Mouse (Mus musculus) gastrocnemius, adult 18-20 months (tissue): ENCODE results near the gene Trim11. TPM values are rescaled to one million over a fixed set of nuclear protein-coding genes. Genes with fewer than 3 reads are reported as not detected.

Source experiments
- DNase-seq: peaks from one replicate; pipeline ENCODE4 v3.0.0; 2021; ENCODE audit warnings: low spot score
- total RNA-seq, 2 experiments: library from RNA; stranded (reverse); gene quantifications; 2 replicates each; pipeline ENCODE4 v1.2.3; 2021

Gene Trim11
- total RNA-seq, 2 experiments from 2014 or later, result 5.9 to 6.5 TPM

- DNase-seq, result no peak
Observed at GRCm38 (mm10) chr11:58979183-58979582, 1.3 kb downstream of the Trim11 start.

GRCm38 (mm10) chr11:58979661-58980060, 1.8 kb downstream of the Trim11 start:
- peak; percentile 43 for DNase-seq

GRCm38 (mm10) chr11:58980381-58980990, 2.6 kb downstream of the Trim11 start:
- DNase-seq, result no peak

- peak; percentile 84 for DNase-seq
Observed at GRCm38 (mm10) chr11:58981541-58982447, 3.9 kb downstream of the Trim11 start.

- DNase-seq, result no peak
Observed at GRCm38 (mm10) chr11:58982471-58983097, 4.7 kb downstream of the Trim11 start.

- DNase-seq, result no peak
Observed at GRCm38 (mm10) chr11:58983691-58984341, 5.9 kb downstream of the Trim11 start.

GRCm38 (mm10) chr11:58984657-58985056, 6.8 kb downstream of the Trim11 start:
- DNase-seq, result no peak

GRCm38 (mm10) chr11:58985299-58985917, 7.5 kb downstream of the Trim11 start:
- no peak for DNase-seq

- DNase-seq, result no peak
Observed at GRCm38 (mm10) chr11:58989166-58989565, 11.3 kb downstream of the Trim11 start.

GRCm38 (mm10) chr11:58990141-58990540, 12.2 kb downstream of the Trim11 start:
- DNase-seq, result no peak

- DNase-seq, result no peak
Observed at GRCm38 (mm10) chr11:58990794-58991193, 12.9 kb downstream of the Trim11 start.

GRCm38 (mm10) chr11:58991911-58992310, 14.0 kb downstream of the Trim11 start:
- no peak for DNase-seq

GRCm38 (mm10) chr11:58993091-58993670, 15.3 kb downstream of the Trim11 start:
- no peak for DNase-seq

GRCm38 (mm10) chr11:58994337-58994826, 16.5 kb downstream of the Trim11 start:
- no peak for DNase-seq

GRCm38 (mm10) chr11:58995061-58995806, 17.3 kb downstream of the Trim11 start:
- no peak for DNase-seq

- no peak for DNase-seq
Observed at GRCm38 (mm10) chr11:58995807-58996370, 18.0 kb downstream of the Trim11 start.

GRCm38 (mm10) chr11:58997541-58997940, 19.6 kb downstream of the Trim11 start:
- no peak for DNase-seq

GRCm38 (mm10) chr11:58999158-58999557, 21.3 kb downstream of the Trim11 start:
- DNase-seq, result no peak

- DNase-seq, result no peak
Observed at GRCm38 (mm10) chr11:58999830-59000229, 21.9 kb downstream of the Trim11 start.

- no peak for DNase-seq
Observed at GRCm38 (mm10) chr11:59000635-59001034, 22.7 kb downstream of the Trim11 start.
